Mouse (Mus musculus) stomach, postnatal 0 days (tissue): Measurements from ENCODE around the gene Tubgcp6. TPM values are rescaled to one million over a fixed set of nuclear protein-coding genes. Genes with fewer than 3 reads are reported as not detected.

Source experiments
- ATAC-seq: fragments of 200-750 bp; cut with Nextera tagmentation; 2 replicates; pipeline ENCODE4 v1.8.0; 2017; ENCODE audit not compliant: low FRiP score, low TSS enrichment
- DNase-seq: peaks from one replicate; pipeline ENCODE4 v3.0.0-alpha.2; 2016; ENCODE audit warnings: low spot score
- H3K27ac ChIP-seq: fragments of 300-500 bp; sonication (generic); replicated peaks from 2 replicates; pipeline ENCODE4 v1.5.1; 2014; ENCODE audit warnings: mild to moderate bottlenecking, control low read depth
- H3K27me3 ChIP-seq: fragments of 300-500 bp; sonication (generic); 2 replicates; pipeline ENCODE4 v1.6.1; 2014; ENCODE audit warnings: low read length; ENCODE audit not compliant: control insufficient read depth, insufficient read depth
- H3K36me3 ChIP-seq: fragments of 300-500 bp; sonication (generic); 2 replicates; pipeline ENCODE4 v1.6.1; 2014; ENCODE audit warnings: low read length, mixed read lengths; ENCODE audit not compliant: control insufficient read depth, insufficient read depth
- H3K4me1 ChIP-seq: fragments of 300-500 bp; sonication (generic); replicated peaks from 2 replicates; pipeline ENCODE4 v1.6.1; 2014; ENCODE audit warnings: antibody characterized with exemption; ENCODE audit not compliant: control insufficient read depth, insufficient read depth
- H3K4me2 ChIP-seq: fragments of 300-500 bp; sonication (generic); replicated peaks from 2 replicates; pipeline ENCODE4 v1.6.1; 2014; ENCODE audit warnings: low read depth, mild to moderate bottlenecking, control low read depth, moderate library complexity
- H3K4me3 ChIP-seq: fragments of 300-500 bp; sonication (generic); 2 replicates; pipeline ENCODE4 v1.5.1; 2014; ENCODE audit warnings: low read depth, low read length, control low read depth
- H3K9ac ChIP-seq: fragments of 300-500 bp; sonication (generic); 2 replicates; pipeline ENCODE4 v1.6.1; 2014; ENCODE audit warnings: mild to moderate bottlenecking, low read length, control low read depth, mixed read lengths
- H3K9me3 ChIP-seq: fragments of 300-500 bp; sonication (generic); 2 replicates; pipeline ENCODE4 v1.6.1; 2016; ENCODE audit warnings: low read length; ENCODE audit not compliant: control insufficient read depth
- CTCF ChIP-seq: IDR thresholded peaks from 2 replicates; pipeline ENCODE4 v1.5.1; 2016; ENCODE audit warnings: antibody characterized with exemption, low read depth, mild to moderate bottlenecking, moderate library complexity
- EP300 ChIP-seq: optimal IDR thresholded peaks from 2 replicates; pipeline ENCODE3; 2016; ENCODE audit warnings: antibody characterized with exemption
- WGBS: fragments of 180-500 bp; shearing (Covaris S2); extraction: QIAGEN DNeasy Blood & Tissue Kit; methylation state at CpG from one replicate; pipeline ENCODE4 v1.1.7; 2014; 5-methylcytosine and 5-hydroxymethylcytosine counted together
- polyA plus RNA-seq: library from polyadenylated mRNA; unstranded; fragments of >200 nt; fragmentation: Nextera tagmentation; extraction: Ambion mirVana; gene quantifications from 2 replicates; pipeline ENCODE4 v1.2.1, GENCODE M21; 2015

The Tubgcp6 gene
- polyA plus RNA-seq, 1 experiment from 2014 or later = 4.0 TPM

- no peak for TF ChIP-seq EP300
- TF ChIP-seq CTCF = no peak
- 11% methylated on average over 16 of the region's 16 CpGs for WGBS
- H3K4me1 ChIP-seq = peaks cover 5% of the 10 kb centered on the region
- no peaks in the 10 kb centered on the region for H3K36me3 ChIP-seq
- H3K4me2 ChIP-seq = peak overlapping the region; percentile 50
- no peak overlapping the region for H3K27ac ChIP-seq
- H3K4me3 ChIP-seq = peak overlapping the region; percentile 8; the same call in 1 of the 2 replicates
- H3K9ac ChIP-seq = peak overlapping the region; percentile 23; the same call in 1 of the 2 replicates
- H3K9me3 ChIP-seq = no peaks in the 10 kb centered on the region
- DNase-seq = peak; percentile 45
- H3K27me3 ChIP-seq = no peaks in the 10 kb centered on the region; the same call in 1 of the 2 replicates
- no peak for ATAC-seq
These were observed 24.1 kb upstream of the Tubgcp6 start for GRCm38 (mm10) chr15:89147024-89147423.

- TF ChIP-seq CTCF = no peak
- TF ChIP-seq EP300 = no peak
- peak overlapping the region; percentile 8 for H3K4me3 ChIP-seq
- peak; percentile 64 for DNase-seq
- no peak overlapping the region for H3K27ac ChIP-seq
- no peaks in the 10 kb centered on the region; the same call in 1 of the 2 replicates for H3K27me3 ChIP-seq
- 4% methylated on average over 27 of the region's 27 CpGs for WGBS
- H3K9me3 ChIP-seq = no peaks in the 10 kb centered on the region
- no peaks in the 10 kb centered on the region for H3K36me3 ChIP-seq
- peaks cover 5% of the 10 kb centered on the region for H3K4me1 ChIP-seq
- ATAC-seq = peak; percentile 25; the same call in 1 of the 2 replicates
- peak overlapping the region; percentile 50 for H3K4me2 ChIP-seq
- peak overlapping the region; percentile 23; the same call in 1 of the 2 replicates for H3K9ac ChIP-seq
These were observed 23.6 kb upstream of the Tubgcp6 start for GRCm38 (mm10) chr15:89146537-89146936.

- H3K4me2 ChIP-seq = no peak overlapping the region; the same call in 1 of the 2 replicates
- no peaks in the 10 kb centered on the region for H3K36me3 ChIP-seq
- DNase-seq (no peak), ATAC-seq (peak; percentile 14; the same call in 1 of the 2 replicates)
- H3K27ac ChIP-seq = no peak overlapping the region
- no peaks in the 10 kb centered on the region for H3K9me3 ChIP-seq
- H3K9ac ChIP-seq = no peak overlapping the region
- peaks cover 5% of the 10 kb centered on the region for H3K4me1 ChIP-seq
- TF ChIP-seq CTCF (no peak), EP300 (no peak)
- H3K4me3 ChIP-seq = no peak overlapping the region; the same call in 1 of the 2 replicates
- 63% methylated on average over 24 of the region's 24 CpGs for WGBS
- H3K27me3 ChIP-seq = peaks cover 3% of the 10 kb centered on the region; the same call in 1 of the 2 replicates
These were observed 23.0 kb upstream of the Tubgcp6 start for GRCm38 (mm10) chr15:89145813-89146350.

GRCm38 (mm10) chr15:89144965-89145364, 22.1 kb upstream of the Tubgcp6 start:
- Histone ChIP-seq H3K4me1 (peaks cover 4% of the 10 kb centered on the region), H3K27ac (no peak overlapping the region), H3K27me3 (peaks cover 5% of the 10 kb centered on the region; the same call in 1 of the 2 replicates), H3K9ac (no peak overlapping the region), H3K4me2 (no peak overlapping the region), H3K4me3 (no peak overlapping the region), H3K9me3 (no peaks in the 10 kb centered on the region), H3K36me3 (no peaks in the 10 kb centered on the region)
- ATAC-seq = no peak
- DNase-seq = no peak
- 77% methylated on average over 11 of the region's 11 CpGs for WGBS
- no peak for TF ChIP-seq CTCF
- TF ChIP-seq EP300 = no peak

GRCm38 (mm10) chr15:89143134-89143533, 20.2 kb upstream of the Tubgcp6 start:
- Histone ChIP-seq H3K27me3 (peaks cover 5% of the 10 kb centered on the region), H3K4me1 (no peaks in the 10 kb centered on the region), H3K9me3 (no peaks in the 10 kb centered on the region), H3K27ac (no peak overlapping the region), H3K36me3 (no peaks in the 10 kb centered on the region), H3K4me3 (no peak overlapping the region), H3K9ac (no peak overlapping the region), H3K4me2 (no peak overlapping the region)
- WGBS = 56% methylated on average over 2 of the region's 2 CpGs
- TF ChIP-seq EP300 (no peak), CTCF (no peak)
- no peak for ATAC-seq
- no peak for DNase-seq

GRCm38 (mm10) chr15:89141905-89142304, 19.0 kb upstream of the Tubgcp6 start:
- Histone ChIP-seq H3K4me1 (no peaks in the 10 kb centered on the region), H3K4me3 (no peak overlapping the region), H3K36me3 (no peaks in the 10 kb centered on the region), H3K27ac (no peak overlapping the region), H3K9ac (no peak overlapping the region), H3K4me2 (no peak overlapping the region), H3K9me3 (no peaks in the 10 kb centered on the region), H3K27me3 (peaks cover 5% of the 10 kb centered on the region)
- WGBS = 54% methylated on average over 4 of the region's 4 CpGs
- no peak for TF ChIP-seq CTCF
- no peak for TF ChIP-seq EP300
- DNase-seq = no peak
- ATAC-seq = no peak
